Mouse (Mus musculus) heart, postnatal 0 days (tissue): ENCODE measurements around the gene Cald1. TPM values are rescaled to one million over a fixed set of nuclear protein-coding genes. Genes with fewer than 3 reads are reported as not detected.
A peak's percentile ranks its signal among the peaks of the same experiment; 100 is the strongest.

ENCODE experiments used
- ATAC-seq: fragments of 200-750 bp; cut with Nextera tagmentation; 2 replicates; pipeline ENCODE4 v1.8.0; 2017; ENCODE audit warnings: low read depth, moderate number of reproducible peaks, moderate library complexity; ENCODE audit not compliant: insufficient read depth
- DNase-seq: peaks from one replicate; pipeline ENCODE4 v3.0.0-alpha.2; 2016; ENCODE audit warnings: low spot score
- H3K27ac ChIP-seq: fragments of 300-500 bp; sonication (generic); 2 replicates; pipeline ENCODE4 v1.5.1; 2014; ENCODE audit warnings: low read depth, mild to moderate bottlenecking
- H3K27me3 ChIP-seq: fragments of 300-500 bp; sonication (generic); 2 replicates; pipeline ENCODE4 v1.6.1; 2014; ENCODE audit warnings: low read length, mixed read lengths; ENCODE audit not compliant: control insufficient read depth, insufficient read depth
- H3K36me3 ChIP-seq: fragments of 300-500 bp; sonication (generic); replicated peaks from 2 replicates; pipeline ENCODE4 v1.6.1; 2014; ENCODE audit warnings: low read length, mixed read lengths; ENCODE audit not compliant: control insufficient read depth, insufficient read depth
- H3K4me1 ChIP-seq: fragments of 300-500 bp; sonication (generic); 2 replicates; pipeline ENCODE4 v1.6.1; 2014; ENCODE audit warnings: antibody characterized with exemption; ENCODE audit not compliant: control insufficient read depth, insufficient read depth
- H3K4me2 ChIP-seq: fragments of 300-500 bp; sonication (generic); 2 replicates; pipeline ENCODE4 v1.6.1; 2014; ENCODE audit warnings: low read depth, mild to moderate bottlenecking, low read length, moderate library complexity
- H3K4me3 ChIP-seq: fragments of 300-500 bp; sonication (generic); 2 replicates; pipeline ENCODE4 v1.5.1; 2014; ENCODE audit warnings: low read depth, low read length
- H3K9ac ChIP-seq: fragments of 300-500 bp; sonication (generic); replicated peaks from 2 replicates; pipeline ENCODE4 v1.6.1; 2014; ENCODE audit warnings: low read depth, low read length, mixed read lengths
- H3K9me3 ChIP-seq: fragments of 300-500 bp; sonication (generic); replicated peaks from 2 replicates; pipeline ENCODE4 v1.6.1; 2016; ENCODE audit warnings: low read length; ENCODE audit not compliant: control insufficient read depth
- CTCF ChIP-seq: IDR thresholded peaks from 2 replicates; pipeline ENCODE4 v1.5.1; 2016; ENCODE audit warnings: antibody characterized with exemption, control low read depth, low read depth
- EP300 ChIP-seq: IDR thresholded peaks from 2 replicates; pipeline ENCODE4 v1.6.1; 2016; ENCODE audit warnings: antibody characterized with exemption, low read depth
- WGBS: fragments of 180-500 bp; shearing (Covaris S2); extraction: QIAGEN DNeasy Blood & Tissue Kit; methylation state at CpG from one replicate; pipeline ENCODE4 v1.1.7; 2014; 5-methylcytosine and 5-hydroxymethylcytosine counted together
- polyA plus RNA-seq: library from polyadenylated mRNA; unstranded; fragments of >200 nt; fragmentation: Nextera tagmentation; extraction: Ambion mirVana; gene quantifications from 2 replicates; pipeline ENCODE4 v1.2.1, GENCODE M21; 2015
- total RNA-seq: library from RNA; depleted of rRNA; stranded (reverse); fragments of >200 nt; gene quantifications from 2 replicates; pipeline ENCODE4 v1.2.3, GENCODE M21; 2014; ENCODE audit warnings: low replicate concordance

The Cald1 gene
- total and polyA plus RNA-seq, 2 experiments from 2014 or later, result 56.6 to 105 TPM

DNA sequence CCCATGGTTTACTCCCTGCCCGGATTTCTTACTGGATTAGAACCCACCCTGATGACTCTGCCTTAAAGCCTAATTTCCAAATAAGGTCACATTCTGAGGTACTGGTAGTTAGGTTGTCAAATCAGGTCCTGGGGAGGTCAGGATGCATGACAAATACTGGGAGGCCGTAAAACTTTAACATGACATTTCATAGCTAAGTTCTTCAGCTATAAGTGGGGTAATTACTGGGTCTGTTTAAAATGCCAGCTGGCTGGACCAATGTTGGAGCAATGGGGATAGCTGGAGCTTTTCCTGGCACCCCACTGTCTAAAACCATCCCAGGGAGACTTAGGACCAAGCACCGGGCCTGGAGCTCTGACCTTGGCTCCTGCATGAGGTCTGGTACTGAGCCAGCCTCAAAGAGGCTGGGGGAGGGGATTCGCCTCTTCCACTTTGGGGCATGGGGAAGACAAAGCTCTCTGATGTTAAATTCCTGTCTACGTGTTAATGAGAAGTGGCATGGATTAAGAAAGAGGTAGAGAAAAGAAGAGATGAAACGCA lies 120.9 kb downstream of the Cald1 start:
- Histone ChIP-seq H3K4me1 (peaks cover 66% of the 10 kb centered on the region), H3K27ac (peak overlapping the region; percentile 52)
- DNase-seq, result peak; percentile 14

DNA sequence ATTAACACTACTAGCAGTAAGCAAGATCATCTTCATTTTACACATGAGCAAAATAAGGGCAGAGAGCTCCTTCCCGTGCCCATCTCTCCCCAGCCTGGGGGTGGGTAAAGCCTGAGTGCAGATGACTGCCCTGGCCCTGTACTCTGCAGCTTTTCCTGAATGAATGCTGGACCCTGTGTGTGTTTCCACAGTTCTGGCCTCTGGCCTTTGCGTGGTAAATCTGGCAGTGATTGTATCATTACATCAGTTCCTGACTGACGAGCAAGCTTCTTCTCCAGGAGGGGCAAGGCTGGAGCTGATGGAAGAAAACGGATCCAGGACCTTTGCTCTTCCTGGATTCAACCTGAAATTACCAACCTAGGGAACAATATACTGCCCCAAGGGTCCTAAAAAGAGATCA lies 122.1 kb downstream of the Cald1 start:
- 45% methylated on average over 4 of the region's 4 CpGs for WGBS
- TF ChIP-seq EP300 (no peak), CTCF (no peak)
- Histone ChIP-seq H3K4me3 (no peak overlapping the region), H3K27ac (peak overlapping the region; percentile 54; the same call in 1 of the 2 replicates), H3K4me2 (no peak overlapping the region), H3K4me1 (peaks cover 66% of the 10 kb centered on the region), H3K27me3 (no peaks in the 10 kb centered on the region), H3K9ac (no peak overlapping the region), H3K9me3 (0 out of 2 replicates have a peak, but pooled peaks cover 3% of the 10 kb centered on the region), H3K36me3 (peaks cover 5% of the 10 kb centered on the region; the same call in 1 of the 2 replicates)
- DNase-seq, result peak; percentile 20
- no peak for ATAC-seq

More for the DNA sequence above, 120.9 kb downstream of the Cald1 start:
- no peak overlapping the region for H3K9ac ChIP-seq
- TF ChIP-seq CTCF (no peak), EP300 (no peak)
- WGBS, result 48% methylated on average over 6 of the region's 6 CpGs
- H3K4me2 ChIP-seq, result no peak overlapping the region
- no peak for ATAC-seq
- H3K9me3 ChIP-seq, result no peaks in the 10 kb centered on the region
- no peaks in the 10 kb centered on the region; the same call in 1 of the 2 replicates for H3K36me3 ChIP-seq
- no peak overlapping the region for H3K4me3 ChIP-seq
- no peaks in the 10 kb centered on the region for H3K27me3 ChIP-seq

DNA sequence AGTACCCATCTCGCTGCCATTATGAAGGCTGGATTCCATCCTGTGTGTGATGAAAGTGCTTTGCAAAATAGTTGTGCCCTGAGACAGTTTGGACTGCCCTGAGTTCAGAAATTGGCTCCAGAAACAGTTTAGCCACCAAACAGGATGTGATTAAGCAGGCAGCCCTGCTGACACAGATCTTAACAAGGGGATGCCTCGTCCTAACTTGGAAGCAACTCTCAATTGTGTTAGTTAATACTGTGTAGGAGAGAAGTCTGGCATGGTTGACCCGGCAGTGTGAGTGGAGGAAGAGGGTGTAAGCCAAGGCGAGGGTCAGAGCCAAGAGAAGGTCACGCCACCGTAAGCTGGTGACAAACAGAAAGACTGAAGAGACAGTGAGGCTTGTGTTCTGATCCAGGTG lies 123.4 kb downstream of the Cald1 start:
- no peak overlapping the region for H3K9ac ChIP-seq
- WGBS, result 35% methylated on average over 6 of the region's 6 CpGs

DNA sequence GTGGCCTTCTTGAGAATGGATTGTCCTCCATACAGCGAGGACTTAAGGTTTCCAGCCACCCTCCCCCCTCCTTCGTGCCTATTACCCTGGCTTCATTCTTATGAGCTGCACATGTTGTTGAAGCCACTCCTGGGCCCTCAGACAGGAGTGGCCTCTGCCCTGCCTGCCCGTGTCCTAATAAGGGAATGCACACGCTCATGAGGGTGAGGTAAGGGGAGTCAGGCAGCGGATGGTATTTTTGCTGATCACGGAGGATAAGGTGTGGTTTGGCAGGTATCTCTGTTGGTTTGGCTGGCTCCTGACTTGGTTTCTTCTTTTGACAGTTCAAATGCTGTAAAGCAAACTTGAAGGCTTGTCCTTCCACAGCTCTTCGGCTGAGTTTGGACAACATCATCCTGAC lies 124.4 kb downstream of the Cald1 start:
- no peak overlapping the region for H3K4me3 ChIP-seq
- ATAC-seq, result peak; percentile 70
- H3K9ac ChIP-seq, result no peak overlapping the region
- peaks cover 5% of the 10 kb centered on the region; the same call in 1 of the 2 replicates for H3K36me3 ChIP-seq
- 44% methylated on average over 7 of the region's 7 CpGs for WGBS
- H3K27ac ChIP-seq, result peak overlapping the region; percentile 54
- TF ChIP-seq CTCF, result no peak
- TF ChIP-seq EP300, result no peak
- no peaks in the 10 kb centered on the region for H3K27me3 ChIP-seq
- H3K4me1 ChIP-seq, result peaks cover 50% of the 10 kb centered on the region
- no peak for DNase-seq
- no peak overlapping the region for H3K4me2 ChIP-seq
- H3K9me3 ChIP-seq, result 0 out of 2 replicates have a peak, but pooled peaks cover 3% of the 10 kb centered on the region

More for the DNA sequence above, 123.4 kb downstream of the Cald1 start:
- Histone ChIP-seq H3K27me3 (no peaks in the 10 kb centered on the region), H3K27ac (peak overlapping the region; percentile 54), H3K4me3 (no peak overlapping the region), H3K36me3 (peaks cover 5% of the 10 kb centered on the region; the same call in 1 of the 2 replicates), H3K4me2 (no peak overlapping the region), H3K9me3 (0 out of 2 replicates have a peak, but pooled peaks cover 3% of the 10 kb centered on the region), H3K4me1 (peaks cover 59% of the 10 kb centered on the region)
- TF ChIP-seq EP300 (no peak), CTCF (no peak)
- ATAC-seq (no peak), DNase-seq (peak; percentile 39)

DNA sequence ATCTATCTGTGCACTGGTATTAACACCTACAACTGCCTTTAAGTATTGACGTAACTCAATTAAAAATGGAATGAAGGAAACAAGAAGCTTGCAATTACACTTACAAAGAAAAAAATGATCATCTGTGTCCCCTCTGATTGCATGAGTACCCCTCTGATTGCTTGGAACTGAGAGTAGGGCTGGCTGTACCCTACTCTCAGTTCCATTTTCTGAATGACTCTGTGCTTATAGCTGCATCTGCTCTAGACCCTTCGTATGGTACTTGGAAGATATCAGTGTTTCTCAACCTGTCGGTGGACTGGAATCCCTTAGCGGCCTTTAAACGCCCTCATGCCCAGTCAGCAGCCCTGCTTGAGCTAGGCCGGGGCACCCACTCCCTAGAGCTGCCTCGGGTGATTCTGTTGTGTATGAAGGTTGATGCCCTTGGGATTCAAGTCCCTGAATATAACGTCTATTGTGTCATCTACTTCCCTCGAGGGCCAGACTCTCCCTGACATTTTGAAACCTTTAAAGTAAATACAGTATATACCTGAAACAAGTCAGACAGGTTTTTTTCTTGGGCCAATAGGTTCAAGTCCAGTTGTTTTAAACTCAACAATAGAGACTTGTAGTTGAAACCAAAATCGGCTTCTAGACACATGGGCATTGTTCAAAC lies 125.1 kb downstream of the Cald1 start:
- 81% methylated on average over 10 of the region's 10 CpGs for WGBS
- no peaks in the 10 kb centered on the region for H3K27me3 ChIP-seq
- H3K36me3 ChIP-seq, result peaks cover 5% of the 10 kb centered on the region; the same call in 1 of the 2 replicates
- H3K27ac ChIP-seq, result no peak overlapping the region; the same call in 1 of the 2 replicates
- no peak for ATAC-seq
- H3K4me2 ChIP-seq, result no peak overlapping the region
- no peak overlapping the region for H3K9ac ChIP-seq
- peaks cover 44% of the 10 kb centered on the region for H3K4me1 ChIP-seq
- TF ChIP-seq CTCF, result no peak
- TF ChIP-seq EP300, result no peak
- no peak overlapping the region for H3K4me3 ChIP-seq
- DNase-seq, result no peak
- 0 out of 2 replicates have a peak, but pooled peaks cover 3% of the 10 kb centered on the region for H3K9me3 ChIP-seq
